Mouse (Mus musculus): ENCODE measurements around the gene Dact3. TPM values are rescaled to one million over a fixed set of nuclear protein-coding genes. Genes with fewer than 3 reads are reported as not detected.

Gene Dact3
- polyA plus RNA-seq, 1 experiment, result 169 TPM

GRCm38 (mm10) chr7:16917447-16917846 is 42.3 kb downstream of the Dact3 start:
- peak overlapping the region; percentile 52 for H3K27ac ChIP-seq (ENCODE audit: insufficient read depth, low read length)

GRCm38 (mm10) chr7:16918014-16918413 is 42.9 kb downstream of the Dact3 start:
- TF ChIP-seq POLR2A (IDR thresholded peaks at IDR 0.05; ENCODE audit: extremely low read depth, insufficient read depth, low read length) (0 out of 2 replicates have a peak, but pooled peaks have one; percentile 2), CTCF (IDR thresholded peaks at IDR 0.05; ENCODE audit: extremely low read depth, insufficient read depth, low read length) (no peak)
- Histone ChIP-seq H3K4me3 (ENCODE audit: insufficient read depth, low read length) (no peak overlapping the region), H3K4me1 (ENCODE audit: control insufficient read depth, insufficient read depth, low read length) (peaks cover 18% of the 10 kb centered on the region), H3K27ac (ENCODE audit: insufficient read depth, low read length) (peak overlapping the region; percentile 52)

More at GRCm38 (mm10) chr7:16917447-16917846, 42.3 kb downstream of the Dact3 start:
- peaks cover 18% of the 10 kb centered on the region for H3K4me1 ChIP-seq (ENCODE audit: control insufficient read depth, insufficient read depth, low read length)
- TF ChIP-seq POLR2A (IDR thresholded peaks at IDR 0.05; ENCODE audit: extremely low read depth, insufficient read depth, low read length) (no peak), CTCF (IDR thresholded peaks at IDR 0.05; ENCODE audit: extremely low read depth, insufficient read depth, low read length) (no peak)
- no peak overlapping the region for H3K4me3 ChIP-seq (ENCODE audit: insufficient read depth, low read length)

- Histone ChIP-seq H3K27ac (ENCODE audit: insufficient read depth, low read length) (peak overlapping the region; percentile 20; the same call in 1 of the 2 replicates), H3K4me1 (ENCODE audit: control insufficient read depth, insufficient read depth, low read length) (peaks cover 18% of the 10 kb centered on the region), H3K4me3 (ENCODE audit: insufficient read depth, low read length) (no peak overlapping the region)
- TF ChIP-seq POLR2A (IDR thresholded peaks at IDR 0.05; ENCODE audit: extremely low read depth, insufficient read depth, low read length) (no peak), CTCF (IDR thresholded peaks at IDR 0.05; ENCODE audit: extremely low read depth, insufficient read depth, low read length) (no peak)
Measured at GRCm38 (mm10) chr7:16918670-16919069, 43.6 kb downstream of the Dact3 start.

GRCm38 (mm10) chr7:16919395-16920149 is 44.5 kb downstream of the Dact3 start:
- Histone ChIP-seq H3K27ac (ENCODE audit: insufficient read depth, low read length) (no peak overlapping the region), H3K4me1 (ENCODE audit: control insufficient read depth, insufficient read depth, low read length) (peaks cover 18% of the 10 kb centered on the region), H3K4me3 (ENCODE audit: insufficient read depth, low read length) (peak overlapping the region; percentile 73; the same call in 1 of the 2 replicates)
- TF ChIP-seq CTCF (IDR thresholded peaks at IDR 0.05; ENCODE audit: extremely low read depth, insufficient read depth, low read length) (no peak), POLR2A (IDR thresholded peaks at IDR 0.05; ENCODE audit: extremely low read depth, insufficient read depth, low read length) (no peak)

- Histone ChIP-seq H3K4me1 (ENCODE audit: control insufficient read depth, insufficient read depth, low read length) (peaks cover 18% of the 10 kb centered on the region), H3K4me3 (ENCODE audit: insufficient read depth, low read length) (peak overlapping the region; percentile 73), H3K27ac (ENCODE audit: insufficient read depth, low read length) (no peak overlapping the region)
- TF ChIP-seq CTCF (IDR thresholded peaks at IDR 0.05; ENCODE audit: extremely low read depth, insufficient read depth, low read length) (no peak), POLR2A (IDR thresholded peaks at IDR 0.05; ENCODE audit: extremely low read depth, insufficient read depth, low read length) (no peak)
Measured at GRCm38 (mm10) chr7:16920150-16920579, 45.0 kb downstream of the Dact3 start.

- peak overlapping the region; percentile 71 for H3K27ac ChIP-seq (ENCODE audit: insufficient read depth, low read length)
- H3K4me3 ChIP-seq (ENCODE audit: insufficient read depth, low read length), result peak overlapping the region; percentile 73
- TF ChIP-seq CTCF (IDR thresholded peaks at IDR 0.05; ENCODE audit: extremely low read depth, insufficient read depth, low read length) (no peak), POLR2A (IDR thresholded peaks at IDR 0.05; ENCODE audit: extremely low read depth, insufficient read depth, low read length) (0 out of 2 replicates have a peak, but pooled peaks have one; percentile 36)
- H3K4me1 ChIP-seq (ENCODE audit: control insufficient read depth, insufficient read depth, low read length), result peaks cover 18% of the 10 kb centered on the region
Measured at GRCm38 (mm10) chr7:16920818-16921791, 46.0 kb downstream of the Dact3 start.

GRCm38 (mm10) chr7:16921881-16922335 is 46.8 kb downstream of the Dact3 start:
- no peak for TF ChIP-seq CTCF (IDR thresholded peaks at IDR 0.05; ENCODE audit: extremely low read depth, insufficient read depth, low read length)
- TF ChIP-seq POLR2A (IDR thresholded peaks at IDR 0.05; ENCODE audit: extremely low read depth, insufficient read depth, low read length), result no peak
- Histone ChIP-seq H3K4me3 (ENCODE audit: insufficient read depth, low read length) (peak overlapping the region; percentile 73), H3K4me1 (ENCODE audit: control insufficient read depth, insufficient read depth, low read length) (peaks cover 17% of the 10 kb centered on the region), H3K27ac (ENCODE audit: insufficient read depth, low read length) (peak overlapping the region; percentile 71)

GRCm38 (mm10) chr7:16922360-16922973 is 47.4 kb downstream of the Dact3 start:
- peaks cover 16% of the 10 kb centered on the region for H3K4me1 ChIP-seq (ENCODE audit: control insufficient read depth, insufficient read depth, low read length)

More at GRCm38 (mm10) chr7:16922360-16922973, 47.4 kb downstream of the Dact3 start:
- TF ChIP-seq POLR2A (IDR thresholded peaks at IDR 0.05; ENCODE audit: extremely low read depth, insufficient read depth, low read length) (peak; percentile 81), CTCF (IDR thresholded peaks at IDR 0.05; ENCODE audit: extremely low read depth, insufficient read depth, low read length) (no peak)
- Histone ChIP-seq H3K27ac (ENCODE audit: insufficient read depth, low read length) (peak overlapping the region; percentile 93), H3K4me3 (ENCODE audit: insufficient read depth, low read length) (peak overlapping the region; percentile 73)
